Mouse (Mus musculus) kidney, adult 2 months (tissue): ENCODE data around the gene Gm17571. TPM values are rescaled to one million over a fixed set of nuclear protein-coding genes. Genes with fewer than 3 reads are reported as not detected.

Source experiments
- DNase-seq: peaks from one replicate; pipeline ENCODE4 v3.0.0; 2021
- H3K27ac ChIP-seq: fragments of 200-500 bp; 2 replicates; pipeline ENCODE4 v1.5.1; 2012; ENCODE audit warnings: low read depth, low read length, control low read depth, inconsistent platforms; ENCODE audit not compliant: insufficient read depth
- H3K27me3 ChIP-seq: fragments of 200-500 bp; replicated peaks from 2 replicates; pipeline ENCODE4 v1.6.1; 2012; ENCODE audit warnings: mild to moderate bottlenecking, moderate library complexity, low read length, inconsistent platforms; ENCODE audit not compliant: control insufficient read depth, insufficient read depth
- H3K36me3 ChIP-seq: fragments of 200-500 bp; 2 replicates; pipeline ENCODE4 v1.6.1; 2012; ENCODE audit warnings: mild to moderate bottlenecking, moderate library complexity, low read length, inconsistent platforms; ENCODE audit not compliant: control insufficient read depth, insufficient read depth
- H3K4me1 ChIP-seq: fragments of 200-500 bp; 2 replicates; pipeline ENCODE4 v1.6.1; 2011; ENCODE audit warnings: low read length; ENCODE audit not compliant: control insufficient read depth, insufficient read depth
- H3K4me3 ChIP-seq: fragments of 200-500 bp; 2 replicates; pipeline ENCODE4 v1.5.1; 2011; ENCODE audit warnings: mild to moderate bottlenecking, low read depth, low read length, control low read depth; ENCODE audit not compliant: insufficient read depth
- CTCF ChIP-seq: fragments of 200-500 bp; conservative IDR thresholded peaks from 2 replicates; pipeline ENCODE4 v1.5.1; 2011; ENCODE audit warnings: low read depth, mild to moderate bottlenecking, control low read depth, low read length, moderate library complexity, mixed read lengths; ENCODE audit not compliant: insufficient read depth, insufficient read length
- POLR2A ChIP-seq: fragments of 200-500 bp; IDR thresholded peaks from one replicate; pipeline ENCODE4 v1.6.1; 2011; ENCODE audit warnings: low read depth, low read length, control low read depth
- WGBS: fragments of 180-500 bp; shearing (Covaris S2); methylation state at CpG from one replicate; pipeline ENCODE4 v1.1.7; 2018; 5-methylcytosine and 5-hydroxymethylcytosine counted together
- polyA plus RNA-seq: library from polyadenylated mRNA; depleted of rRNA; stranded (reverse); fragments of >200 nt; gene quantifications from 2 replicates; pipeline ENCODE4 v1.2.3, GENCODE M21; 2012; rRNA removed

Gm17571 gene
- polyA plus RNA-seq = not detected in 2 replicates

DNA sequence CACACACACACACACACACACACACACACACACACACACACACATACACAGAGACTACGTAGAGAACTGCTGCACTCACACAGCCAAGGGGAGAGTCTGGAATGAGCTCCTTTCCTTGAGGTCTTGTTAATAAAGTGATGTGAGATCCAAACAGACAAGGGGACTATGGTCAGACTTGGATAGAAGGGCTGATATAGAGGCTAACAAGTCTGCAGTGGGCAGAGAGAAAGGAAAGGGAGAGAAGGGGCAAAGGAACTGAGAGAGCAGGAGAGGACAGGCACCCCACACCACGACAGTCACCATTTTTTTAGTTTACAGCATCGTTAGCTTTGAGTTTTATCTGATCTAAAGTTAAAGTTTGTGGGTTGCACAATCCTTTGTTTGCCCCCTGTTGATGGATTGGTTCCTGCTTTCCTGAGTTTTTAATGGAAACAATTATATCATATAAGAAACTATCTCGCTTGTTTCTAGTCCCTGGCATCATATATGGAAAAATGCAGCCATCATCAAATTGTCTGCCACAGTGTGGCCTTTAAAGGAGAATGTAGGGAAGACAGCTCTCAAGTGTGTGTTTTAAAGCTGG lies at the start of gene Gm17571:
Gene Gm17571 (minus strand): TSS at position 51 of the 583 bp plus-strand sequence.
- 65% methylated on average over 4 of the region's 4 CpGs for WGBS
- Histone ChIP-seq H3K27me3 (no peaks in the 10 kb centered on the region), H3K4me1 (no peaks in the 10 kb centered on the region; the same call in 1 of the 2 replicates), H3K4me3 (no peak within 1 kb of the TSS), H3K36me3 (no peaks in the 10 kb centered on the region), H3K27ac (no peak within 1 kb of the TSS)
- TF ChIP-seq CTCF (no peak), POLR2A (no peak)
- no peak for DNase-seq

DNA sequence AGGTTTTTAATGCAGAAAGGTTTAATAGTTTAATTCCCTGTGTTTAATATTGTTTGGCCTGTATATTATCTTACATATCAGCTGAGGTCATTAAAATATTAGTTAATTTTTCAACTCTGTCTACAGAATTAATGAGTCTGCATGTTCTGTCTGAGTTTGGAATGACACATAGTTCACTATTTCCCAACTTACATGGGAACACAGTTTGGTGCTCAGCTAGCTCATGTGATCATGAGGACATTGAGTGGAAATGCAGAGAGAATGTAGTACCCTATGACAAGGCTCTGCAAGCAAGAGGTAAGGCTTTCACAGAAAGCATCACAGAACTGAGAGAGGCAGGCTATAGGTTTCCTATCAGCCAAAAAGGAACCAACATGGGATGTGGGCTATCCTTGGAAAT lies 49.0 kb upstream of the Gm17571 start:
- no peaks in the 10 kb centered on the region for H3K36me3 ChIP-seq
- peaks cover 9% of the 10 kb centered on the region for H3K4me1 ChIP-seq
- no peak overlapping the region for H3K27ac ChIP-seq
- TF ChIP-seq POLR2A = no peak
- no peak for TF ChIP-seq CTCF
- no peak for DNase-seq
- no peak overlapping the region for H3K4me3 ChIP-seq
- H3K27me3 ChIP-seq = no peaks in the 10 kb centered on the region

DNA sequence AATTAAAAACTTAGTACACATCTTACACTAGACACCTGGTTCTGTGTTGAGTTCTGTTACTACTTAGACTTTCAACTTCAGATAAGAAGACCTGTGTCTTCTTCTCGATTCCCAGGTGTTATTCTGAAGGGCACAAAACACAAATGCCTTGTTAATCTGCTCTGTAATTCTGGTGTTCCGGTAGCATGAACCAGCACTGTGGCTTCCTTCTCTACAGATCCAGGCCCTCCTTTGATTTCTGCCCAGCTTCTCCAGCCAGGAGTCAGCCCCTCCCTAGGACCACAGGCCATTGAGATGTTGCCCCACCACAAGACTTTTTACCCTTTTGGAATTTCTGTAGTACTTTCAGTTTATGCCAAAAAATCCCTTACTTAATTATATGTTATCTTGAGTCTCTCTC lies 47.2 kb upstream of the Gm17571 start:
- Histone ChIP-seq H3K4me1 (peaks cover 9% of the 10 kb centered on the region), H3K4me3 (no peak overlapping the region), H3K27me3 (no peaks in the 10 kb centered on the region), H3K27ac (no peak overlapping the region), H3K36me3 (no peaks in the 10 kb centered on the region)
- TF ChIP-seq CTCF (no peak), POLR2A (no peak)
- 84% methylated on average over 2 of the region's 2 CpGs for WGBS
- no peak for DNase-seq

DNA sequence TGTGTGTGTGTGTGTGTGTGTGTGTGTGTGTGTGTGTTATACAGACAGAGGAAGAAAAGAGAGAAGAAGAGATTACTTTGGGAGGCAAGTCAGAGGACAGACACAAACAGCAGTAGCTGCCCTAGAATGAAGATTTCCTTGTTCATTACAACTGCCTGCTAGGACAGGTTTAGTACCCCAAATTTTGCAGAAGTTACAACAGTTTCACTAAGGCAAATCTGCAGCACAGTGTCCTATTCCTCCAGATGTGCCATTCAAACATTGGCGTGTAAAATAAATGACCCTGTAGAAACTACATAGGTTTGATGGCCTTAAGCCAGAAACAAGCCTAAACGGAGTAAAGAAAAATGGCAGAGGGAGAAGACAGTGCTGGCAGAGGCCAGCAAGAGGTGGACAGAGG lies 46.3 kb upstream of the Gm17571 start:
- Histone ChIP-seq H3K27me3 (no peaks in the 10 kb centered on the region), H3K36me3 (no peaks in the 10 kb centered on the region), H3K4me1 (peaks cover 3% of the 10 kb centered on the region), H3K4me3 (no peak overlapping the region), H3K27ac (no peak overlapping the region)
- WGBS = 84% methylated on average over 2 of the region's 2 CpGs
- no peak for DNase-seq
- TF ChIP-seq POLR2A = no peak
- TF ChIP-seq CTCF = no peak

DNA sequence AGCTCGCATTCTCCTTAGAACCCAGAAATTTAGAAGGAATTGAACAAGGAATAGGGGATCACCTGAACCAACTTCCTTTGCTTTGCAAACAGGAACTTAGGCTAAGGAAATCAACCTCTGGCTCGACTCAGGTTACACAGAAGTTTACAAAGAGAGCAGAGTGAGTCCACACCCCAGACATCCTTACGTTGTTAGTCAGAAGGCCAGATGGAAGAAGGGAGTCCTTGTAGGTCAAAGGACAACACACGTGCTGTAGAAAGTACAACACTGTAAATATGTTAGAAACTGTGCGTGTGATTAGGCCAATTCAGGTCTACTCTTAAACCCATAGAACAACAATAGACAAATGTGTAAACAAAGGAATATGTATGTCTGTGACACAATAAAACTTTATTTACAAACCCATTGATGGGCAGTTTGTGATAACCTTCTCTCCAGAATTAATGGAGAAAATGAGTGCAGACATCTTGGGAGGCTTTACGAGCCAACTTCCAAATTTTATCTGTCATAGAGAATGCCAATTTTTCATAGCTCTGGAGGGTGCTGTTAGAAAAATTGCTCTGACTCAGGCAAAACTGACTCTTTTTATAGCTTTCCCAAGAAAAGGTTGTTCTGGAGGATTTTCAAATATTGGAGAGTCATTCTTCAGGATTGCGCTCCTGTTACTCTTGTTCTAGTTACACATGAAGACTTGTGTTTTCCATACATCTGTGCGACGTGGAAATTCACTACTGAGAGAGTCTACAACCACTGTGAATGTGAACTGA lies 45.5 kb upstream of the Gm17571 start:
- Histone ChIP-seq H3K36me3 (no peaks in the 10 kb centered on the region), H3K4me1 (no peaks in the 10 kb centered on the region; the same call in none of the 2 replicates), H3K27ac (no peak overlapping the region), H3K27me3 (no peaks in the 10 kb centered on the region), H3K4me3 (no peak overlapping the region)
- 79% methylated on average over 9 of the region's 9 CpGs for WGBS
- DNase-seq = no peak
- TF ChIP-seq CTCF (no peak), POLR2A (no peak)

DNA sequence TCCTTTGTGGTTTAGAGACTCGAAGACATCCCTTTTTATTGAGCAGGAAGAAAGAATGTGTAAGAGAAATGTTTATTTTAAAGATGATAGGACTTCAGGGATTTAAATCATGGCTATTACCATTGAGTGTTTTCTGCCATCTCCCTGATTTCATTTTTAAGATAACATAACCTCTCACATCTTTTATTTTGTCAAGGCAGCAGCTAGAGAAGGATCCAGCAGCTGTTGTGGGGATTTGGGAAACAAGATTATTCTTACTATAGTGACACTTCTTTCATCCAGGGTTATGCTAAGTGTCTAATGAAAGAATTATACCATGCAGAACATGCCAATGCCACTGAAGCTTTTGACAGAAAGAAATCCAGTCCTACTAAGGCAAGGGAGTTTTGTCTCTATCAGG lies 44.6 kb upstream of the Gm17571 start:
- H3K4me1 ChIP-seq = no peaks in the 10 kb centered on the region; the same call in 1 of the 2 replicates
- DNase-seq = no peak
- H3K4me3 ChIP-seq = no peak overlapping the region
- WGBS = 66% methylated on average over 1 of the region's 1 CpGs
- no peaks in the 10 kb centered on the region for H3K36me3 ChIP-seq
- H3K27ac ChIP-seq = no peak overlapping the region
- TF ChIP-seq POLR2A = no peak
- no peak for TF ChIP-seq CTCF
- no peaks in the 10 kb centered on the region for H3K27me3 ChIP-seq

DNA sequence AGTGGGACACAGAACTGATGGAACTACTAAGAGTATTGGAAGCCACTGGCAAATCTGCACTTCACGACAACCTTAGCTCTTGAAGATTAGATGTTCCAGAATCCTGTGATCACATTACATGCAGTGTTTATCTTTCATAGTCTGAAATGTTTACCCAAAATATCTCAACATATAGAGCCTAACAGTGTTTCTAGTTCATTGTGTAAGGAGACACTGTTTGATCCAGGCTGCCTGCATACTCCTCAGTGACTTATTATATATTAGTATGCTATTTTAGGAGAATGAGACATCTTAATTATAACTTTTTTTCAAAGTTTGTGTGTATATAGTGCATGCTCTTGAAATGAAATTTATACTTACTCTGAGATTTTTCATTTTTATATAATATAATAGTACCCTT lies 39.4 kb upstream of the Gm17571 start:
- TF ChIP-seq CTCF (no peak), POLR2A (no peak)
- H3K4me1 ChIP-seq = peaks cover 4% of the 10 kb centered on the region; the same call in 1 of the 2 replicates
- H3K4me3 ChIP-seq = no peak overlapping the region
- no peak overlapping the region for H3K27ac ChIP-seq
- H3K27me3 ChIP-seq = no peaks in the 10 kb centered on the region
- DNase-seq = no peak
- no peaks in the 10 kb centered on the region for H3K36me3 ChIP-seq
- WGBS = 77% methylated on average over 1 of the region's 1 CpGs
